Mouse (Mus musculus) heart, embryonic 16.5 days (tissue): ENCODE results near the gene Wdr59. TPM values are rescaled to one million over a fixed set of nuclear protein-coding genes. Genes with fewer than 3 reads are reported as not detected.

ENCODE experiments used
- ATAC-seq: fragments of 200-750 bp; cut with Nextera tagmentation; replicated peaks from 2 replicates; pipeline ENCODE4 v1.8.0; 2017; ENCODE audit warnings: moderate number of reproducible peaks; ENCODE audit not compliant: insufficient read depth, low FRiP score; ENCODE audit errors: extremely low read depth
- H3K27ac ChIP-seq: fragments of 300-500 bp; sonication (generic); 2 replicates; pipeline ENCODE4 v1.5.1; 2014; ENCODE audit warnings: mild to moderate bottlenecking, low read length, control low read depth, moderate library complexity
- H3K27me3 ChIP-seq: fragments of 300-500 bp; sonication (generic); 2 replicates; pipeline ENCODE4 v1.6.1; 2014; ENCODE audit warnings: low read length, mixed read lengths; ENCODE audit not compliant: control insufficient read depth, insufficient read depth
- H3K36me3 ChIP-seq: fragments of 300-500 bp; sonication (generic); 2 replicates; pipeline ENCODE4 v1.6.1; 2014; ENCODE audit not compliant: control insufficient read depth, insufficient read depth
- H3K4me1 ChIP-seq: fragments of 300-500 bp; sonication (generic); 2 replicates; pipeline ENCODE4 v1.6.1; 2014; ENCODE audit warnings: low read length, mixed read lengths; ENCODE audit not compliant: control insufficient read depth, insufficient read depth
- H3K4me2 ChIP-seq: fragments of 300-500 bp; sonication (generic); 2 replicates; pipeline ENCODE4 v1.6.1; 2014; ENCODE audit warnings: low read depth, mild to moderate bottlenecking, control low read depth, low read length
- H3K4me3 ChIP-seq: fragments of 300-500 bp; sonication (generic); 2 replicates; pipeline ENCODE4 v1.5.1; 2014; ENCODE audit warnings: mild to moderate bottlenecking, control low read depth, low read length
- H3K9ac ChIP-seq: fragments of 300-500 bp; sonication (generic); 2 replicates; pipeline ENCODE4 v1.6.1; 2014; ENCODE audit warnings: low read length, control low read depth
- H3K9me3 ChIP-seq: fragments of 300-500 bp; sonication (generic); replicated peaks from 2 replicates; pipeline ENCODE4 v1.6.1; 2016; ENCODE audit warnings: low read length; ENCODE audit not compliant: control insufficient read depth
- WGBS: fragments of 180-500 bp; shearing (Covaris S2); extraction: QIAGEN DNeasy Blood & Tissue Kit; methylation state at CpG from one replicate; pipeline ENCODE4 v1.1.7; 2014; 5-methylcytosine and 5-hydroxymethylcytosine counted together
- polyA plus RNA-seq: library from polyadenylated mRNA; unstranded; fragments of >200 nt; fragmentation: Nextera tagmentation; extraction: Ambion mirVana; gene quantifications from 2 replicates; pipeline ENCODE4 v1.2.1, GENCODE M21; 2015

Gene Wdr59
- polyA plus RNA-seq, 1 experiment from 2014 or later, result 4.2 TPM

GRCm38 (mm10) chr8:111533503-111533902 is 11.6 kb upstream of the Wdr59 start:
- no peak overlapping the region for H3K27ac ChIP-seq
- H3K9ac ChIP-seq, result no peak overlapping the region
- H3K4me1 ChIP-seq, result peaks cover 10% of the 10 kb centered on the region
- WGBS, result 57% methylated on average over 4 of the region's 4 CpGs
- ATAC-seq, result no peak
- no peaks in the 10 kb centered on the region for H3K27me3 ChIP-seq
- no peaks in the 10 kb centered on the region for H3K36me3 ChIP-seq
- H3K4me2 ChIP-seq, result no peak overlapping the region
- no peaks in the 10 kb centered on the region for H3K9me3 ChIP-seq
- H3K4me3 ChIP-seq, result no peak overlapping the region

DNA sequence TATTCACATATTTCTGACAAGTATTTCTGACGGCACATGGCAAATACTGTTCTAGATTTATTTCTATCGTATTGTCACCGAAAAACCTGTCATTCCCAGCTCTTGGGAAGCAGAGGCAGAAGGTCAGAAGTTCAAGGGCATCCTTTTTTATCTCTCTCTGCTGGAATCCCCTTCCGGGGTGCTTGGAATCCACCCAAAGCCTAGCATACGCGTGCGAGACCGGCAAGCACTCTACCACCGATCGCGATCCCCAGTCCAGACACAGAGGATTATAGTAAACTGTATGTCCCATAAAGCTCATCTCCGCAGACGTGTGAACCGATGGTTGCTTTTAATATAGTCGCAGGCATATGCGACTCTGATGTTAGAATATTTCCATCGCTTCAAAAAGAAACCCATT is 9.7 kb upstream of the Wdr59 start:
- no peaks in the 10 kb centered on the region for H3K36me3 ChIP-seq
- 69% methylated on average over 17 of the region's 17 CpGs for WGBS
- H3K4me2 ChIP-seq, result no peak overlapping the region
- no peak overlapping the region for H3K4me3 ChIP-seq
- ATAC-seq, result no peak
- H3K9ac ChIP-seq, result no peak overlapping the region
- H3K9me3 ChIP-seq, result no peaks in the 10 kb centered on the region
- H3K4me1 ChIP-seq, result no peaks in the 10 kb centered on the region
- no peak overlapping the region for H3K27ac ChIP-seq
- H3K27me3 ChIP-seq, result no peaks in the 10 kb centered on the region

- no peak for ATAC-seq
Observed at GRCm38 (mm10) chr8:111531191-111531590, 9.3 kb upstream of the Wdr59 start.

DNA sequence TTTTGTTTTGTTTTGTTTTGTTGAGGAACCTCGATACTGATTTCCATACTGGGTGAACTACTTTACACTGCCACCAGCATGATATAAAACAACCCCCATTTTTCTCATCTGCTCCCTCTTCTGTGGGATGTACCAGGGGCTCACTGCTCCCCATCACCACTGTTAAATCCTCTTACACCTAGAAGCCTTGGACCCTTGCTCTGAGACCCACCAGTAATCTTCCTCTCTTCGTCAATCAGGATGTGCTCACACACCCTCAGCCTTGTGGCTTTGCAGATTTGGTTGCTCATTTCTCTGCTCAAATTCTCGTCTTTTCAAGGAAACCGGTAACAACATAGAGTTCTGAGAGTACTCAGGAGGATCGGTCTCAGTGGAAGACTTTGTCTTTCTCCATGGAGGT is 6.2 kb upstream of the Wdr59 start:
- no peak overlapping the region for H3K27ac ChIP-seq
- ATAC-seq, result no peak
- no peak overlapping the region for H3K4me3 ChIP-seq
- no peak overlapping the region for H3K9ac ChIP-seq
- WGBS, result 72% methylated on average over 5 of the region's 5 CpGs
- H3K4me1 ChIP-seq, result no peaks in the 10 kb centered on the region
- no peaks in the 10 kb centered on the region for H3K36me3 ChIP-seq
- no peaks in the 10 kb centered on the region for H3K27me3 ChIP-seq
- H3K4me2 ChIP-seq, result no peak overlapping the region
- no peaks in the 10 kb centered on the region for H3K9me3 ChIP-seq

More at GRCm38 (mm10) chr8:111531191-111531590, 9.3 kb upstream of the Wdr59 start:
- Histone ChIP-seq H3K27me3 (no peaks in the 10 kb centered on the region), H3K9me3 (no peaks in the 10 kb centered on the region), H3K4me3 (no peak overlapping the region), H3K27ac (no peak overlapping the region), H3K9ac (no peak overlapping the region), H3K36me3 (no peaks in the 10 kb centered on the region), H3K4me2 (no peak overlapping the region), H3K4me1 (no peaks in the 10 kb centered on the region)
- WGBS, result 71% methylated on average over 12 of the region's 12 CpGs

- Histone ChIP-seq H3K27me3 (no peaks in the 10 kb centered on the region), H3K4me1 (0 out of 2 replicates have a peak, but pooled peaks cover 2% of the 10 kb centered on the region), H3K9ac (no peak overlapping the region), H3K27ac (no peak overlapping the region), H3K4me3 (no peak overlapping the region), H3K4me2 (no peak overlapping the region), H3K36me3 (no peaks in the 10 kb centered on the region), H3K9me3 (no peaks in the 10 kb centered on the region)
- ATAC-seq, result no peak
- 61% methylated on average over 8 of the region's 8 CpGs for WGBS
Observed at GRCm38 (mm10) chr8:111527149-111527548, 5.3 kb upstream of the Wdr59 start.

GRCm38 (mm10) chr8:111526403-111527024 is 4.6 kb upstream of the Wdr59 start:
- Histone ChIP-seq H3K9me3 (no peaks in the 10 kb centered on the region), H3K4me3 (no peak overlapping the region), H3K27ac (no peak overlapping the region), H3K27me3 (no peaks in the 10 kb centered on the region), H3K4me1 (0 out of 2 replicates have a peak, but pooled peaks cover 2% of the 10 kb centered on the region), H3K4me2 (no peak overlapping the region), H3K9ac (no peak overlapping the region), H3K36me3 (no peaks in the 10 kb centered on the region)
- no peak for ATAC-seq
- 64% methylated on average over 6 of the region's 6 CpGs for WGBS

DNA sequence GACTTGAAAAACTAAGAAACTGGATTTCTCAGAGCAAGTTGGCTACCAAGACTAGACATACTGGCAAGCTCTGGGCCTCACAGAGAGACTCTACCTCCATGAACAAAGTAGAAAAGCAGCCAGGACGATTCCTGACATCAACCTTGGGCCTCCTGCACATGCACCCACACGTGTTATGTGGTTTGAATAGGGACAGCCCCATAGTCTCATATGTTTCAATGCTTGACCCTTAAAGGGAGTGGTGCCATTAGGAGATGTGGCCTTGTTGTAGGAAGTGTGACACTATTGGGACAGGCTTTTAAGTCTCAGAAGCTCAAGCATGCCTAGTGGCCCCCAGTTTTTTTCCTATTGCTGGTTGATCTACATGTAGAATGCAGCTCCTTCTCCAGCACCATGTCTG is 4.4 kb downstream of the Wdr59 start:
- Histone ChIP-seq H3K27me3 (no peaks in the 10 kb centered on the region), H3K9ac (no peak overlapping the region), H3K9me3 (no peaks in the 10 kb centered on the region), H3K4me2 (no peak overlapping the region), H3K27ac (no peak overlapping the region), H3K4me3 (no peak overlapping the region), H3K4me1 (peaks cover 14% of the 10 kb centered on the region), H3K36me3 (peaks cover 3% of the 10 kb centered on the region; the same call in 1 of the 2 replicates)
- 86% methylated on average over 2 of the region's 2 CpGs for WGBS
- no peak for ATAC-seq

- Histone ChIP-seq H3K27ac (no peak overlapping the region), H3K9ac (no peak overlapping the region), H3K27me3 (no peaks in the 10 kb centered on the region), H3K4me2 (no peak overlapping the region), H3K4me1 (peaks cover 12% of the 10 kb centered on the region), H3K4me3 (no peak overlapping the region), H3K9me3 (no peaks in the 10 kb centered on the region), H3K36me3 (peaks cover 3% of the 10 kb centered on the region; the same call in 1 of the 2 replicates)
- no peak for ATAC-seq
- WGBS, result 50% methylated on average over 7 of the region's 7 CpGs
Observed at GRCm38 (mm10) chr8:111516451-111517035, 5.3 kb downstream of the Wdr59 start.

DNA sequence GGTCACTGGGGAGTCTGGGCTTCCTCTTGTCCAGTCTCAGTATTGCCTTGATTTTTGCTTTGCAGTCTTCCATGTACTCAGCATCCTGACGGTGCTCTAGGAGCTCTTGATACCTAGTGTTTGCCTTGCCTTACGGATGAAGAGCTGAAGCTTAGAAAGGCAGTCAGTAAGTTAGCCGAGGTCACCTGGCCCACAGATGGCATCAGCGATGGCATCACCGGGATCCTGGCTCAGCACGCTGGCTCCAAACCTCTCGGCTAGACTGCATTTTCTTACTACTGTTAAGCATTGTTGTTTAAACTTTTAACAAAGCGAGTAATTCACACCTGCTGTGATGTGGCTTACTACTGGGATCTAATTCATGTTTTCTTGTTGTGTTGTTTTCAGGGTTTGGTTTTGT is 8.4 kb downstream of the Wdr59 start:
- H3K36me3 ChIP-seq, result peaks cover 3% of the 10 kb centered on the region; the same call in 1 of the 2 replicates

More for the DNA sequence above, 8.4 kb downstream of the Wdr59 start:
- Histone ChIP-seq H3K27me3 (no peaks in the 10 kb centered on the region), H3K9ac (no peak overlapping the region), H3K4me3 (no peak overlapping the region), H3K4me2 (no peak overlapping the region), H3K4me1 (peaks cover 24% of the 10 kb centered on the region), H3K27ac (no peak overlapping the region), H3K9me3 (no peaks in the 10 kb centered on the region)
- WGBS, result 87% methylated on average over 8 of the region's 8 CpGs
- no peak for ATAC-seq
